Mouse (Mus musculus): Measurements from ENCODE around the gene Tas2r113. TPM values are rescaled to one million over a fixed set of nuclear protein-coding genes. Genes with fewer than 3 reads are reported as not detected.

Tas2r113 gene
- polyA plus RNA-seq (2015; fragmentation: Illumina TruSeq; extraction: RNeasy Lipid Tissue Mini Kit (QIAGEN cat#74804); ENCODE audit: low read depth, low replicate concordance) = not detected

DNA sequence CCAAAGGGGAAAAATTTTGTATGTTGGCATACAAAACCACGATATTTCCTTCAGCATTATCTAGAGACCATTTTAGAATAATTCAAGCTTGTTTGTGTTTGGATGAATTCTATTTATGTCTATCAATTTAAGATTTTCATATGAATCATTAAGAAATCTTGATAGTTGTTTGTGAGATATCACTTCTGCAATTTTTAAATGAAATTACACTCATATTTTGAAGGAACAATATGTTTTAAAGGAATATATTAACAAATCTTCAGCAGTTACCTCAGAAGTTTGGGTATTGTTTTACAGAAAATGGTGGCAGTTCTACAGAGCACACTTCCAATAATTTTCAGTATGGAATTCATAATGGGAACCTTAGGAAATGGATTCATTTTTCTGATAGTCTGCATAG is at the start of gene Tas2r113:
Tas2r113 (plus strand) TSS at position 301 of the 400 bp plus-strand sequence.

GRCm38 (mm10) chr6:132846842-132847241 is 46.0 kb upstream of the Tas2r113 start, which contains the start of gene Tas2r123:
Tas2r123 (plus strand) TSS chr6:132847142.

DNA sequence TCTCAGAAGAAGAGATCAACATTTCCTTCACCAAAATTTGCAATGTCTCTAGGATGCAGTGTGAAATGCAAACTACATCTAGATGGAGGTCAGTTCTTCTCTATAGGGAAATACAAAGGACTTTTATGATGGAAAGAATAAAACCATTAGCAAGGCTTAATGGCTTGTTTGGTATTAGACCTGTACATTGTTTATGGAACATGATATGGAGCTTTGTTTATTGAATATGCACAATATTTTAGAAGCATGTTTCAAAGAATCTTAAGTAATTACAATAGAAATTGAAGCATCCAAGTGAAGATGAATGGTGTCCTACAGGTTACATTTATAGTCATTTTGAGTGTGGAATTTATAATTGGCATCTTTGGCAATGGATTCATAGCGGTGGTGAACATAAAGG is 37.7 kb upstream of the Tas2r113 start, which contains the start of gene Tas2r116:
Tas2r116 (plus strand) TSS at position 301 of the 400 bp plus-strand sequence.

GRCm38 (mm10) chr6:132867708-132868107 is 25.1 kb upstream of the Tas2r113 start, which contains the start of gene Tas2r110:
Tas2r110 (plus strand) TSS chr6:132868008.

DNA sequence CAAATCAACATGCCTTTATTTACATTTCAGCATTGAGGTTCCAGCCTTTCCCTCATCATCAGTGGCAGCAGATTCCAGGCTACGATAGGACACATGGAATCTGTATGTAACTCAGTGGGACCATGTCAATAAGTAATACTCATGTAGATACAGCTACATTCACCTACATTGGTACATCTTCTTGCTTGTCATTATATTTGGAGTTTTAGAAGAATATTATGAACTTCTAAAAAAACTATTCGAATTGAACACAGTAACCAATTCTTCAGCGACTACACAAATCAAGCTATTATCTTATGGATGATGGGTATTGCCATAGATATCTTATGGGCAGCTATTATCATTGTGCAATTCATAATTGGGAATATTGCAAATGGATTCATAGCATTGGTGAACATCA is 16.5 kb downstream of the Tas2r113 start, which contains the start of gene Tas2r125:
Tas2r125 (plus strand) TSS at position 301 of the 400 bp plus-strand sequence.

Other genes starting within 250 kb of the Tas2r113 start
- not detected for gene A630073D07Rik, start 241.5 kb upstream of the Tas2r113 start, polyA plus RNA-seq (2015; fragmentation: Illumina TruSeq; extraction: RNeasy Lipid Tissue Mini Kit (QIAGEN cat#74804); ENCODE audit: low read depth, low replicate concordance)
- not detected for gene Tas2r120, start 236.1 kb upstream of the Tas2r113 start, polyA plus RNA-seq (2015; fragmentation: Illumina TruSeq; extraction: RNeasy Lipid Tissue Mini Kit (QIAGEN cat#74804); ENCODE audit: low read depth, low replicate concordance)
- not detected for gene Tas2r121, start 192.0 kb upstream of the Tas2r113 start, polyA plus RNA-seq (2015; fragmentation: Illumina TruSeq; extraction: RNeasy Lipid Tissue Mini Kit (QIAGEN cat#74804); ENCODE audit: low read depth, low replicate concordance)
- gene Tas2r122, start 181.1 kb upstream of the Tas2r113 start, polyA plus RNA-seq (2015; fragmentation: Illumina TruSeq; extraction: RNeasy Lipid Tissue Mini Kit (QIAGEN cat#74804); ENCODE audit: low read depth, low replicate concordance) = not detected
- gene Tas2r115, start 155.0 kb upstream of the Tas2r113 start, polyA plus RNA-seq (2015; fragmentation: Illumina TruSeq; extraction: RNeasy Lipid Tissue Mini Kit (QIAGEN cat#74804); ENCODE audit: low read depth, low replicate concordance) = not detected
- not detected for gene Tas2r124, start 138.3 kb upstream of the Tas2r113 start, polyA plus RNA-seq (2015; fragmentation: Illumina TruSeq; extraction: RNeasy Lipid Tissue Mini Kit (QIAGEN cat#74804); ENCODE audit: low read depth, low replicate concordance)
- not detected for gene Tas2r102, start 130.9 kb upstream of the Tas2r113 start, polyA plus RNA-seq (2015; fragmentation: Illumina TruSeq; extraction: RNeasy Lipid Tissue Mini Kit (QIAGEN cat#74804); ENCODE audit: low read depth, low replicate concordance)
- gene Tas2r136, start 114.8 kb upstream of the Tas2r113 start, polyA plus RNA-seq (2015; fragmentation: Illumina TruSeq; extraction: RNeasy Lipid Tissue Mini Kit (QIAGEN cat#74804); ENCODE audit: low read depth, low replicate concordance) = not detected
- not detected for gene Tas2r117, start 90.2 kb upstream of the Tas2r113 start, polyA plus RNA-seq (2015; fragmentation: Illumina TruSeq; extraction: RNeasy Lipid Tissue Mini Kit (QIAGEN cat#74804); ENCODE audit: low read depth, low replicate concordance)
- not detected for gene Tas2r123, start 45.9 kb upstream of the Tas2r113 start, polyA plus RNA-seq (2015; fragmentation: Illumina TruSeq; extraction: RNeasy Lipid Tissue Mini Kit (QIAGEN cat#74804); ENCODE audit: low read depth, low replicate concordance)
- gene Tas2r116, start 37.6 kb upstream of the Tas2r113 start, polyA plus RNA-seq (2015; fragmentation: Illumina TruSeq; extraction: RNeasy Lipid Tissue Mini Kit (QIAGEN cat#74804); ENCODE audit: low read depth, low replicate concordance) = not detected
- not detected for gene Tas2r110, start 25.0 kb upstream of the Tas2r113 start, polyA plus RNA-seq (2015; fragmentation: Illumina TruSeq; extraction: RNeasy Lipid Tissue Mini Kit (QIAGEN cat#74804); ENCODE audit: low read depth, low replicate concordance)
- not detected for gene Tas2r125, start 16.6 kb downstream of the Tas2r113 start, polyA plus RNA-seq (2015; fragmentation: Illumina TruSeq; extraction: RNeasy Lipid Tissue Mini Kit (QIAGEN cat#74804); ENCODE audit: low read depth, low replicate concordance)
- not detected for gene Tas2r129, start 58.1 kb downstream of the Tas2r113 start, polyA plus RNA-seq (2015; fragmentation: Illumina TruSeq; extraction: RNeasy Lipid Tissue Mini Kit (QIAGEN cat#74804); ENCODE audit: low read depth, low replicate concordance)
- not detected for gene Tas2r131, start 64.9 kb downstream of the Tas2r113 start, polyA plus RNA-seq (2015; fragmentation: Illumina TruSeq; extraction: RNeasy Lipid Tissue Mini Kit (QIAGEN cat#74804); ENCODE audit: low read depth, low replicate concordance)
- not detected for gene Tas2r109, start 88.0 kb downstream of the Tas2r113 start, polyA plus RNA-seq (2015; fragmentation: Illumina TruSeq; extraction: RNeasy Lipid Tissue Mini Kit (QIAGEN cat#74804); ENCODE audit: low read depth, low replicate concordance)
- not detected for gene Tas2r103, start 144.1 kb downstream of the Tas2r113 start, polyA plus RNA-seq (2015; fragmentation: Illumina TruSeq; extraction: RNeasy Lipid Tissue Mini Kit (QIAGEN cat#74804); ENCODE audit: low read depth, low replicate concordance)
- not detected for gene Tas2r140, start 162.8 kb downstream of the Tas2r113 start, polyA plus RNA-seq (2015; fragmentation: Illumina TruSeq; extraction: RNeasy Lipid Tissue Mini Kit (QIAGEN cat#74804); ENCODE audit: low read depth, low replicate concordance)
- gene Smim10l1, start 211.9 kb downstream of the Tas2r113 start, polyA plus RNA-seq (2015; fragmentation: Illumina TruSeq; extraction: RNeasy Lipid Tissue Mini Kit (QIAGEN cat#74804); ENCODE audit: low read depth, low replicate concordance) = 146 TPM